Mouse (Mus musculus) olfactory bulb, adult 2 months (tissue): ENCODE measurements around the gene Lmtk3. TPM values are rescaled to one million over a fixed set of nuclear protein-coding genes. Genes with fewer than 3 reads are reported as not detected.

Source experiments
- H3K27ac ChIP-seq: fragments of 200-500 bp; 2 replicates; pipeline ENCODE4 v1.5.1; 2012; ENCODE audit warnings: low read depth, low read length; ENCODE audit not compliant: insufficient read depth
- H3K4me1 ChIP-seq: fragments of 200-500 bp; 2 replicates; pipeline ENCODE4 v1.6.1; 2012; ENCODE audit warnings: low read length; ENCODE audit not compliant: control insufficient read depth, insufficient read depth
- H3K4me3 ChIP-seq: fragments of 200-500 bp; 2 replicates; pipeline ENCODE4 v1.5.1; 2012; ENCODE audit warnings: mild to moderate bottlenecking, low read depth, low read length, moderate library complexity; ENCODE audit not compliant: insufficient read depth
- CTCF ChIP-seq: fragments of 200-500 bp; IDR thresholded peaks from 2 replicates; pipeline ENCODE4 v1.5.1; 2012; ENCODE audit warnings: low read depth, mild to moderate bottlenecking, low read length, moderate library complexity; ENCODE audit not compliant: insufficient read depth
- POLR2A ChIP-seq: fragments of 200-500 bp; IDR thresholded peaks from 2 replicates; pipeline ENCODE4 v1.6.1; 2012; ENCODE audit warnings: mild to moderate bottlenecking, low read depth, low read length, moderate library complexity; ENCODE audit not compliant: insufficient read depth
- WGBS: fragments of 180-500 bp; shearing (Covaris S2); methylation state at CpG from one replicate; pipeline ENCODE4 v1.1.7; 2018; 5-methylcytosine and 5-hydroxymethylcytosine counted together
- polyA plus RNA-seq: library from polyadenylated mRNA; stranded (reverse); fragments of >200 nt; gene quantifications from 2 replicates; pipeline ENCODE4 v1.2.4, GENCODE M21; 2012; ENCODE audit warnings: low replicate concordance; ENCODE audit not compliant: missing spikeins, insufficient read depth, insufficient read length

Lmtk3 gene
- polyA plus RNA-seq, 1 experiment = not detected

DNA sequence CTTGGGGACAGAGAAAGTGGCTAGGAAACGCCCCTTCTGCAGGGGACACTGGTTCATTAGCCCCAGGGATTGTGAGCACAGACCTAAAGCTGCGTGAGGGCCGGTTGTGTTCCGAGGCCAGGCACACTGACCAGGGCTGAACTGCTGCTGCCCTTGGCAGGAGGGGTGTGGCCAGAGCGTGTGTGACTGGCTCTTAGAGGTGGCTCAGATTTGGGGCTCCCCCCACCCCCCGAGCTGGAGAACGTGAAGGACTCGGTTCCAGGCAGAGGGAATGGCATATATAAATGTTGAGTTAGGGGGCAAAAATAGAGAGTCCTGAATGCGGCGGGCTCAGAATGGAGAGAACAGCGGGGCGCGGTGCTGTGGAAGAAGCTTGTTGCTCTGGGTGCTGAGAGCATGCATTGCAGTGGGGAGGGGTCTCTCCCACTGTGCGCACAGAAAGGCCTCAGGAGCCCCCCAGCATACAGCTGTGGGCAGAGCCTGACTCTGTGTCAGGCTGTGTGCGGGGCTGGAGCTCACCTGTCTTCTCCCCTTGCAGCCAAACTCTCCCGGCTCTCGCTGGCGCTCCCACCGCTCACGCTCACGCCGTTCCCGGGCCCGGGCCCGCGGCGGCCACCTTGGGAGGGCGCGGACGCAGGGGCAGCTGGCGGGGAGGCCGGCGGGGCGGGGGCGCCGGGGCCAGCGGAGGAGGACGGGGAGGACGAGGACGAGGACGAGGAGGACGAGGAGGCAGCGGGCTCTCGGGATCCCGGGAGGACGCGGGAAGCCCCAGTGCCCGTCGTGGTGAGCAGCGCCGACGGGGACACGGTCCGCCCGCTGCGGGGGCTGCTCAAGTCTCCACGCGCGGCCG, 14.3 kb downstream of the Lmtk3 start:
- WGBS = 16% methylated on average over 60 of the region's 60 CpGs
- Histone ChIP-seq H3K27ac (no peak overlapping the region), H3K4me3 (no peak overlapping the region), H3K4me1 (peaks cover 25% of the 10 kb centered on the region)
- no peak for TF ChIP-seq CTCF
- no peak for TF ChIP-seq POLR2A

DNA sequence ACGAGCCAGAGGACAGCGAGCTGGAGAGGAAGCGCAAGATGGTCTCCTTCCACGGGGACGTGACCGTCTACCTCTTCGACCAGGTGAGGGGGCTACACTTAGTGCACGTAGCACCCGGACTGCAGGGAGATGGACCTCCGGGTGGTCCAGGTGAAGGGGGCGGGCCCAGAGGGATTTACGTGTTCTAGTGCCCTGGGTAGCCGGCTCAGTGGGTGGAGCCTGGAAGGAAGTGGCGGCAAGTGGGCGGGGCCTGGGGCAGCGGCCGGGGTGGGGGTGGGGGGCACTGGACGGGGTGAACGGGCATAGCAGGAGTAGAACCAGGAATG, 14.9 kb downstream of the Lmtk3 start:
- 11% methylated on average over 19 of the region's 19 CpGs for WGBS
- H3K4me1 ChIP-seq = peaks cover 25% of the 10 kb centered on the region
- H3K27ac ChIP-seq = no peak overlapping the region
- no peak overlapping the region for H3K4me3 ChIP-seq
- TF ChIP-seq CTCF = no peak
- TF ChIP-seq POLR2A = no peak

DNA sequence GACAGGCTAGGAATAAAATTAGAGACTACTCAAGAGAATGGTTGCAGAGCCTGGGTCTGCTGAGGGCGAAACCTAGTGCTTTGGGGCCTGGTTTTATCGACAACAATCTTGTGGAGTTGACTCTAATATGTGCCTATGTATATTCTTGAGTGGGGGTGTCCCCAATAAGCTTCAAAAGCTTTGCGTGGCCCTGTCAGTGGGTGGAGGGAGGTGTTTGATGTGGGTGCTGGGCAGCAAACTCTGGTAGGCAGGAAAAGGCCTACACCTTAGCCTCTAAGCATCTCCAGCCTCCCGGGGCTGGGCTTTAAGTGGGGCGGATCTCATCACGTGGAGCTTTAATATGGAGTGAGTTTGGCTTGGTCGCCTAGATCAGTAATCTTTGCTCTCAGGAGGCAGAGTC, 15.4 kb downstream of the Lmtk3 start:
- Histone ChIP-seq H3K27ac (no peak overlapping the region), H3K4me3 (no peak overlapping the region), H3K4me1 (peaks cover 25% of the 10 kb centered on the region)
- 31% methylated on average over 7 of the region's 7 CpGs for WGBS
- TF ChIP-seq CTCF (no peak), POLR2A (no peak)

DNA sequence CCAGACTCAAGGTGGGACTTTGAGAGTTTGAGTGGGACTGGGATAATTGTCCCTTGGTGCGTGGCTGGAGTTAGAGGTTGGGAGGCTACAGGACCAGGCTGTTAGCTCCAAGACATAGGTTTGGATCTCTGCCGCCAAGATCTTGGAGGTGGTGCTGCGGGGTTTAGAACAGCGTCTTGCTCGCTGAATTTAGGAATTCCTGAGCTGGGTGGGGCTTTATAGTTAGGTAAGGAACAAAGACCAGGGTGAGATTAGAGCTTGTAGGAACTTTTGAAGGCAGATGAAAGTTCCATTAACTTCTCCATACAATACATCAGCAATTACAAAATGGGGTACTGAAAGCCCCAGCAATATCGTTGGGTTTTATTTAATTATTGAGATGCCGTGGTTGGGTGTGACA, 16.5 kb downstream of the Lmtk3 start:
- WGBS = 58% methylated on average over 7 of the region's 7 CpGs
- TF ChIP-seq POLR2A = no peak
- TF ChIP-seq CTCF = no peak
- H3K27ac ChIP-seq = no peak overlapping the region
- H3K4me1 ChIP-seq = peaks cover 25% of the 10 kb centered on the region
- no peak overlapping the region for H3K4me3 ChIP-seq

GRCm38 (mm10) chr7:45800546-45801204, 17.1 kb downstream of the Lmtk3 start:
- Histone ChIP-seq H3K27ac (no peak overlapping the region), H3K4me1 (peaks cover 25% of the 10 kb centered on the region), H3K4me3 (no peak overlapping the region)
- TF ChIP-seq POLR2A (no peak), CTCF (no peak)
- WGBS = 33% methylated on average over 25 of the region's 25 CpGs

- Histone ChIP-seq H3K27ac (no peak overlapping the region), H3K4me1 (peaks cover 25% of the 10 kb centered on the region), H3K4me3 (no peak overlapping the region)
- under 1% methylated on average over 12 of the region's 12 CpGs for WGBS
- TF ChIP-seq POLR2A (no peak), CTCF (peak; percentile 100)
Observed at GRCm38 (mm10) chr7:45801348-45801747, 17.8 kb downstream of the Lmtk3 start.

DNA sequence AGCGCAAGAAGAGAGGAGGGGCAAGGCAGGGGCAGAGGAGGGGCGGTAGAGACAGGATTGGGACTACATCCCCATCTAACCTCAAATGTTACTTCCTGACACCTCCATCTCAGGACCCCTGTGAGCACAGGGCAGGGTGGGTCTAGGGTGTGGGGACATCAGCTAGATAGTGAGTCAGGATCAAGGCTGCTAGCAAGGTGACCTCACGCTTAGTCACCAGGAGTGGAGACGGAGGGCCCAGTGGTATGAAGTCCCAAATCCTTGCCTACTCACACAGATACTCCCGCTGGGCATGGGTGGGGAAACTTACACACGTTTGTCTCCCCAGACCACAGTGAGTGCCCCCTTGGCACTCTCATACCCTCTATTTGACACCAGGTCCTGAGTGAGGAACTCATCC, 19.0 kb downstream of the Lmtk3 start:
- TF ChIP-seq CTCF (no peak), POLR2A (no peak)
- peaks cover 17% of the 10 kb centered on the region for H3K4me1 ChIP-seq
- WGBS = 67% methylated on average over 6 of the region's 6 CpGs
- H3K4me3 ChIP-seq = no peak overlapping the region
- H3K27ac ChIP-seq = no peak overlapping the region

DNA sequence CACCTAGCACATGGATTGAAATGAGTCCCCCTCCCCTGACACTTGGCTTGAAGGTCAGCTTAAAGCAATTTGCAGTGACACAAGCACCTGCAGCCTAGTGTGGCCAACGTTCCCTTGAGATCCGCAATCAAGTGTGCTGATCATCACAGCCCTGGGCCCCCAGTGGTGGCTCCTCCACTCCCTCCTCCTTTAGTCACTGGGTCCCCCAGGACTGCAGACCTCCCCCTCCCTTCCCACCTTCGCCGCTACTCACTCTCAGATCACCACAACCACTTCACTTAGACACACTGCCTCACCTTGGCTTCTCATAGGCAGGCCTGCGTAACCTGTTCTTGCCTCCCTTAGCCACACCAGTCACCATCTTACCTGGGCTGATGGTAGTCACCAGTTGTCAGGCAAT, 22.4 kb downstream of the Lmtk3 start:
- H3K4me1 ChIP-seq = peaks cover 5% of the 10 kb centered on the region
- no peak overlapping the region for H3K27ac ChIP-seq
- H3K4me3 ChIP-seq = no peak overlapping the region
- TF ChIP-seq POLR2A (no peak), CTCF (no peak)
- 61% methylated on average over 5 of the region's 5 CpGs for WGBS

DNA sequence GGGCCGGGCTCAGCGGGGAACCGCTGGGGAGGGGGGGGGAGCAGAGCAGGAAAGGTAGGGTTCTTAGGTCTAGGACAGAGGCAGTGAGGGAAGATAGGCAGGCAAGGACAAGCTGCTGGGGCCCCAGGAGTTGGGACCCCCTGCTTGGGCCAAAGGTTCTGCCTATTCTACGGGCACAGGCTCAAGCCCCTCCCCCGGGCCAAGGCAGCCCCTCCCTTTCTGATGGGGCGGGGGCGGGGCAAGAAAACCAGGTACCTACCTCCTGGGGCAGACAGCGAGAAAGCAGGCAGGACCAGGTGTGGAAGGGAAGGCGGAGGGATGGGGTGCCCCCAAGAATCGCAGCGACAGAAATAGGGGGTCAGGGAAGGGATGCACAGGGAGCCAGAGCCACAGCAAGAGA, 24.9 kb downstream of the Lmtk3 start:
- WGBS = 38% methylated on average over 11 of the region's 11 CpGs
- Histone ChIP-seq H3K4me1 (peaks cover 10% of the 10 kb centered on the region), H3K27ac (no peak overlapping the region), H3K4me3 (no peak overlapping the region)
- TF ChIP-seq CTCF = no peak
- TF ChIP-seq POLR2A = no peak; the same call in 1 of the 2 replicates

DNA sequence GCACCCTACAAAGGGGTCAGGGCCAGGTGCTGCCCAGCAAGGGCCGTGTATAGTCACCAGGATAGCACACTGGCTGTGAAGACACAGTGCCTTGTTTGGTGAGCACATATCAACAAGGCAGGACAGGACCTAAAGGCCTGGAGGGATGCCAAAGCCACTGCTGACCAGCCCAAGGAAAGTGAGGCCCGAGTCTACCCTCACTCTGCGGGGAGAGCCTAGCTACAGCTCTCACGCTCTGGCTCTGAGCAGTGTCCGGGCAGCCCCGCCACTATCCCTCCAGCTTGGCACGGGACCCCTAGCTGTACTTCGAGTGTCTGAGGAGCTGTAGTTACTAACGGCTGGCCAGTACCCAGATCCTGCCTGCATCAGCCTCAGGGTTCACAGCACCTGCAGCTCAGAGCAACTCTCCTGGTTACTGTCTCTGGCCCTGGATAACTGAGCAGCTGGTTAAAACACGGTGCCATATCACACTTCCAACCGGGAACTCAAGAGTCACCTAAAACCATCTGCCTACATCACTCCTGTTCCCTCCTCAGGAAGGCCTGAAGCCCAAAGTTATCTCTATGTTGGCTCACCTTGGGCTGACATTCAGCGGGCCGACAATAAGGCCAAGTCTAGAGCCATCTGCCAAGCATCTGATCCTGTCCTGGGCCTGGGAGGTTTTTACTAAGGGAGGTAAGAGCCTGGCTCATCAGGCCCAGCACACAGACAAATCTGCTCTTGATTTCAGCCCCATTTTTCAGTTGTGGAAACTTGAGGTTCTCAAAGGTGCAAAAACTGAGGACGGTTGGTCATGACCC, 25.9 kb downstream of the Lmtk3 start:
- H3K27ac ChIP-seq = no peak overlapping the region
- TF ChIP-seq POLR2A (no peak), CTCF (no peak)
- WGBS = 69% methylated on average over 14 of the region's 14 CpGs
- H3K4me1 ChIP-seq = peaks cover 10% of the 10 kb centered on the region
- no peak overlapping the region for H3K4me3 ChIP-seq
